Mouse (Mus musculus): Measurements from ENCODE around the gene Aldh3a1. TPM values are rescaled to one million over a fixed set of nuclear protein-coding genes. Genes with fewer than 3 reads are reported as not detected.
A peak's percentile ranks its signal among the peaks of the same experiment; 100 is the strongest.

Aldh3a1 gene
- polyA plus RNA-seq, 1 experiment from 2014 or later = not detected

GRCm38 (mm10) chr11:61202810-61203209 is 4.5 kb upstream of the Aldh3a1 start:
- no peak overlapping the region for H3K4me3 ChIP-seq
- no peaks in the 10 kb centered on the region for H3K36me3 ChIP-seq (replicated peaks)
- 74% methylated on average over 2 of the region's 2 CpGs for WGBS

GRCm38 (mm10) chr11:61205167-61205950 is 2.0 kb upstream of the Aldh3a1 start:
- DNase-seq (ENCODE audit: low spot score) = no peak
- no peak overlapping the region for H3K27ac ChIP-seq (replicated peaks)
- H3K36me3 ChIP-seq (replicated peaks) = no peaks in the 10 kb centered on the region
- no peak overlapping the region for H3K4me3 ChIP-seq
- H3K27me3 ChIP-seq (replicated peaks; ENCODE audit: low read depth, poor library complexity, severe bottlenecking) = no peaks in the 10 kb centered on the region; the same call in 1 of the 2 replicates
- no peaks in the 10 kb centered on the region for H3K9me3 ChIP-seq
- 93% methylated on average over 10 of the region's 10 CpGs for WGBS
- peaks cover 8% of the 10 kb centered on the region; the same call in 1 of the 2 replicates for H3K4me1 ChIP-seq

More at GRCm38 (mm10) chr11:61202810-61203209, 4.5 kb upstream of the Aldh3a1 start:
- no peak for DNase-seq (ENCODE audit: low spot score)
- Histone ChIP-seq H3K9me3 (no peaks in the 10 kb centered on the region), H3K27ac (replicated peaks) (no peak overlapping the region), H3K27me3 (replicated peaks; ENCODE audit: low read depth, poor library complexity, severe bottlenecking) (no peaks in the 10 kb centered on the region), H3K4me1 (peaks cover 7% of the 10 kb centered on the region; the same call in 1 of the 2 replicates)

GRCm38 (mm10) chr11:61206136-61206535 is 1.2 kb upstream of the Aldh3a1 start:
- no peaks in the 10 kb centered on the region for H3K36me3 ChIP-seq (replicated peaks)
- no peaks in the 10 kb centered on the region for H3K9me3 ChIP-seq
- peaks cover 8% of the 10 kb centered on the region; the same call in 1 of the 2 replicates for H3K4me1 ChIP-seq
- peaks cover 7% of the 10 kb centered on the region for H3K27me3 ChIP-seq (replicated peaks; ENCODE audit: low read depth, poor library complexity, severe bottlenecking)
- no peak overlapping the region for H3K4me3 ChIP-seq
- no peak for DNase-seq (ENCODE audit: low spot score)
- 94% methylated on average over 3 of the region's 3 CpGs for WGBS
- H3K27ac ChIP-seq (replicated peaks) = no peak overlapping the region

- Histone ChIP-seq H3K9me3 (no peaks in the 10 kb centered on the region), H3K4me1 (peaks cover 8% of the 10 kb centered on the region; the same call in 1 of the 2 replicates), H3K27ac (replicated peaks) (no peak overlapping the region), H3K27me3 (replicated peaks; ENCODE audit: low read depth, poor library complexity, severe bottlenecking) (peaks cover 29% of the 10 kb centered on the region), H3K4me3 (no peak overlapping the region), H3K36me3 (replicated peaks) (no peaks in the 10 kb centered on the region)
- DNase-seq (ENCODE audit: low spot score) = no peak
- 89% methylated on average over 10 of the region's 10 CpGs for WGBS
Observed at GRCm38 (mm10) chr11:61208316-61208715, 979 bp downstream of the Aldh3a1 start.

GRCm38 (mm10) chr11:61212102-61212501 is 4.8 kb downstream of the Aldh3a1 start:
- Histone ChIP-seq H3K27ac (replicated peaks) (no peak overlapping the region), H3K4me1 (peaks cover 7% of the 10 kb centered on the region; the same call in 1 of the 2 replicates), H3K9me3 (no peaks in the 10 kb centered on the region), H3K27me3 (replicated peaks; ENCODE audit: low read depth, poor library complexity, severe bottlenecking) (peaks cover 34% of the 10 kb centered on the region), H3K36me3 (replicated peaks) (no peaks in the 10 kb centered on the region), H3K4me3 (no peak overlapping the region)
- peak; percentile 15 for DNase-seq (ENCODE audit: low spot score)
- 42% methylated on average over 20 of the region's 20 CpGs for WGBS

GRCm38 (mm10) chr11:61215936-61216335 is 8.6 kb downstream of the Aldh3a1 start:
- DNase-seq (ENCODE audit: low spot score) = no peak
- H3K27me3 ChIP-seq (replicated peaks; ENCODE audit: low read depth, poor library complexity, severe bottlenecking) = peaks cover 29% of the 10 kb centered on the region
- no peaks in the 10 kb centered on the region for H3K9me3 ChIP-seq
- no peaks in the 10 kb centered on the region for H3K4me1 ChIP-seq
- H3K27ac ChIP-seq (replicated peaks) = no peak overlapping the region
- H3K36me3 ChIP-seq (replicated peaks) = no peaks in the 10 kb centered on the region
- no peak overlapping the region for H3K4me3 ChIP-seq
- WGBS = 90% methylated on average over 3 of the region's 3 CpGs

GRCm38 (mm10) chr11:61220156-61220881 is 13.0 kb downstream of the Aldh3a1 start:
- no peaks in the 10 kb centered on the region for H3K27me3 ChIP-seq (replicated peaks; ENCODE audit: low read depth, poor library complexity, severe bottlenecking)
- H3K4me1 ChIP-seq = no peaks in the 10 kb centered on the region
- 70% methylated on average over 9 of the region's 9 CpGs for WGBS
- no peaks in the 10 kb centered on the region for H3K9me3 ChIP-seq
- H3K27ac ChIP-seq (replicated peaks) = no peak overlapping the region
- DNase-seq (ENCODE audit: low spot score) = no peak
- no peaks in the 10 kb centered on the region for H3K36me3 ChIP-seq (replicated peaks)
- no peak overlapping the region for H3K4me3 ChIP-seq

GRCm38 (mm10) chr11:61222007-61222406 is 14.7 kb downstream of the Aldh3a1 start:
- Histone ChIP-seq H3K9me3 (no peaks in the 10 kb centered on the region), H3K27me3 (replicated peaks; ENCODE audit: low read depth, poor library complexity, severe bottlenecking) (no peaks in the 10 kb centered on the region), H3K27ac (replicated peaks) (no peak overlapping the region), H3K36me3 (replicated peaks) (no peaks in the 10 kb centered on the region), H3K4me1 (no peaks in the 10 kb centered on the region), H3K4me3 (no peak overlapping the region)
- 74% methylated on average over 1 of the region's 1 CpGs for whole genome bisulfite sequencing
- no peak for DNase-seq (ENCODE audit: low spot score)

GRCm38 (mm10) chr11:61222971-61223745 is 15.8 kb downstream of the Aldh3a1 start:
- H3K4me1 ChIP-seq = no peaks in the 10 kb centered on the region
- 90% methylated on average over 9 of the region's 9 CpGs for WGBS
- H3K27me3 ChIP-seq (replicated peaks; ENCODE audit: low read depth, poor library complexity, severe bottlenecking) = no peaks in the 10 kb centered on the region
- H3K9me3 ChIP-seq = no peaks in the 10 kb centered on the region
- no peak for DNase-seq (ENCODE audit: low spot score)
- no peak overlapping the region for H3K4me3 ChIP-seq
- H3K36me3 ChIP-seq (replicated peaks) = no peaks in the 10 kb centered on the region
- H3K27ac ChIP-seq (replicated peaks) = no peak overlapping the region

GRCm38 (mm10) chr11:61224234-61224744 is 17.0 kb downstream of the Aldh3a1 start:
- no peak overlapping the region for H3K27ac ChIP-seq (replicated peaks)
- 85% methylated on average over 6 of the region's 6 CpGs for WGBS
- H3K36me3 ChIP-seq (replicated peaks) = no peaks in the 10 kb centered on the region
- H3K27me3 ChIP-seq (replicated peaks; ENCODE audit: low read depth, poor library complexity, severe bottlenecking) = no peaks in the 10 kb centered on the region
- no peaks in the 10 kb centered on the region for H3K9me3 ChIP-seq
- H3K4me3 ChIP-seq = no peak overlapping the region
- H3K4me1 ChIP-seq = no peaks in the 10 kb centered on the region
- no peak for DNase-seq (ENCODE audit: low spot score)

GRCm38 (mm10) chr11:61224907-61225306 is 17.6 kb downstream of the Aldh3a1 start:
- Histone ChIP-seq H3K4me3 (no peak overlapping the region), H3K27me3 (replicated peaks; ENCODE audit: low read depth, poor library complexity, severe bottlenecking) (no peaks in the 10 kb centered on the region), H3K36me3 (replicated peaks) (no peaks in the 10 kb centered on the region), H3K4me1 (no peaks in the 10 kb centered on the region), H3K9me3 (no peaks in the 10 kb centered on the region), H3K27ac (replicated peaks) (no peak overlapping the region)
- 89% methylated on average over 10 of the region's 10 CpGs for WGBS
- no peak for DNase-seq (ENCODE audit: low spot score)

- Histone ChIP-seq H3K27ac (replicated peaks) (no peak overlapping the region), H3K9me3 (no peaks in the 10 kb centered on the region), H3K27me3 (replicated peaks; ENCODE audit: low read depth, poor library complexity, severe bottlenecking) (no peaks in the 10 kb centered on the region), H3K4me1 (no peaks in the 10 kb centered on the region), H3K4me3 (no peak overlapping the region), H3K36me3 (replicated peaks) (no peaks in the 10 kb centered on the region)
- WGBS = 82% methylated on average over 4 of the region's 4 CpGs
- DNase-seq (ENCODE audit: low spot score) = no peak
Observed at GRCm38 (mm10) chr11:61225511-61225910, 18.2 kb downstream of the Aldh3a1 start.

All from embryonic facial prominence, embryonic 10.5 days (tissue).